Mouse (Mus musculus): Measurements from ENCODE around the gene Epb41. TPM values are rescaled to one million over a fixed set of nuclear protein-coding genes. Genes with fewer than 3 reads are reported as not detected.

Epb41 gene
- polyA plus RNA-seq, 1 experiment from 2014 or later, result 147 TPM

DNA sequence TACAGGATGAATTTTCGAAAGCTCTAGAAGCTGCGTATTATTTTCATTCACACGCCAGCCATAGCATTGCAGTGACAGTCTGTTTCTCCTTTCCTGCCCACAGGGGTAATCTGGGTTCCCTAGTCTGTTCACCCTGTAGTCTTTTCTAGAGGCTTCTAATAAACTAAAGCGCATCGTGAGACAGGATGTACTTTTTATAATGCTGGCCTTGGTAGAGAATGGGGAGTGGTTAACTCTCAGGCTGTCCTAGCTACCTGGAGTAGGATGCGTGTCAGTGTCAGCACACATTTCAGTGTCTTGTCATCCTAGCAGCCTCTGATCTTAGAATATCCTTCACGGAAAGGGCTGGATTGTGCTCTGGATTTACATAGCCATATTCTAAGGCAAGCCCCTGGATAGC lies 193.8 kb downstream of the Epb41 start:
- Histone ChIP-seq H3K4me1 (replicated peaks) (peaks cover 73% of the 10 kb centered on the region), H3K4me3 (replicated peaks) (no peak overlapping the region), H3K9me3 (replicated peaks) (no peaks in the 10 kb centered on the region), H3K9ac (no peak overlapping the region), H3K36me3 (peaks cover 25% of the 10 kb centered on the region), H3K27me3 (no peaks in the 10 kb centered on the region), H3K27ac (no peak overlapping the region), H3K4me2 (no peak overlapping the region)
- WGBS (ENCODE audit: insufficient replicate concordance), result 85% methylated on average over 7 of the region's 7 CpGs
- ATAC-seq (ENCODE audit: low read depth), result no peak
- DNase-seq, result no peak

DNA sequence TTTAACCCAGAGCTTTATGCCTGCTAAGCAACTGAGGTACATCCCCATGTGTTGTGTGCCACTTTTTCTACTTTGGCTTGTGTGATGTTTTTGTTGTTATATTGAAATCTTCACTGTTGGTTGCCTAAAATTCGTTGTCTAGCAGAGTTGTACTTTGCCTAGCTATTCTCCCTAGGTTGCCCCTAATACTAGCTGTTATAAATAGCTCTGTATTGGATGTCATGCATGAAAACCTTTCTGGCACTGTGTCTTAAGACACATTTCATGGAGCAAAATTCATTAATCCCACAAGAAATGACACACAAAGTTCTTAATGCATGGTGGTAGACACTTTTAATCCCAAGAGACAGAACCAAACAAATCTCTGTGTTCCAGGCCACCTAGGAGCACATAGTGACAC lies 195.4 kb downstream of the Epb41 start:
- H3K4me3 ChIP-seq (replicated peaks), result no peak overlapping the region
- H3K27me3 ChIP-seq, result no peaks in the 10 kb centered on the region
- ATAC-seq (ENCODE audit: low read depth) (no peak), DNase-seq (no peak)
- H3K36me3 ChIP-seq, result peaks cover 11% of the 10 kb centered on the region
- H3K27ac ChIP-seq, result no peak overlapping the region
- H3K9me3 ChIP-seq (replicated peaks), result no peaks in the 10 kb centered on the region
- H3K9ac ChIP-seq, result no peak overlapping the region
- H3K4me1 ChIP-seq (replicated peaks), result peaks cover 78% of the 10 kb centered on the region
- no peak overlapping the region for H3K4me2 ChIP-seq
- 71% methylated on average over 1 of the region's 1 CpGs for whole genome bisulfite sequencing (ENCODE audit: insufficient replicate concordance)

GRCm38 (mm10) chr4:131876836-131877235 lies 198.3 kb downstream of the Epb41 start:
- no peaks in the 10 kb centered on the region for H3K27me3 ChIP-seq
- peak overlapping the region; percentile 34; the same call in 1 of the 2 replicates for H3K9ac ChIP-seq
- 64% methylated on average over 2 of the region's 2 CpGs for WGBS (ENCODE audit: insufficient replicate concordance)
- H3K27ac ChIP-seq, result no peak overlapping the region
- H3K4me1 ChIP-seq (replicated peaks), result peaks cover 62% of the 10 kb centered on the region
- H3K36me3 ChIP-seq, result peaks cover 3% of the 10 kb centered on the region; the same call in 1 of the 2 replicates
- DNase-seq (no peak), ATAC-seq (ENCODE audit: low read depth) (no peak)
- H3K4me3 ChIP-seq (replicated peaks), result peak overlapping the region; percentile 100
- peak overlapping the region; percentile 83 for H3K4me2 ChIP-seq
- no peaks in the 10 kb centered on the region for H3K9me3 ChIP-seq (replicated peaks)

DNA sequence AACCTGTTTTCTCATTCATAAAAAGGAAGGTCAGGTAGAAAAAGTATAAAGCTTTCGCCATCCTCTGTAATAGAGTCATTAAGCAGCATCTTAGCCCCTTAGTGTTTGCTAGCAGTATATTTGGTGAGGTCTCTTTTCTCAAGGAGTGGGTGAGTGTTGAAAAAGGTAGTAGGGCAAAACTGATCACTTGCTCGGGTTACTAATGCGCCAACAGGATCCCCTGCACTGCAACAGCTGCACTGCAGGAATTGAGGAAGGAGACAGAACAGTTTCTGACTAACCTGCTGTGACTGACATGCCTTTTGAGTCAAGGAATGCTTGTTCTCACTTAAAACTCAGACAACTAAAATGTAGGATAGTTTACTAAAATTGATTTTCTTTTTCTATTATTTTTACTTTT lies 199.9 kb downstream of the Epb41 start:
- H3K9me3 ChIP-seq (replicated peaks), result no peaks in the 10 kb centered on the region
- H3K36me3 ChIP-seq, result peaks cover 3% of the 10 kb centered on the region; the same call in 1 of the 2 replicates
- WGBS (ENCODE audit: insufficient replicate concordance), result 33% methylated on average over 3 of the region's 3 CpGs
- peaks cover 61% of the 10 kb centered on the region for H3K4me1 ChIP-seq (replicated peaks)
- ATAC-seq (ENCODE audit: low read depth) (no peak), DNase-seq (no peak)
- H3K27ac ChIP-seq, result 0 out of 2 replicates have a peak overlapping the region, but pooled peaks have one; percentile 98
- peak overlapping the region; percentile 83 for H3K4me2 ChIP-seq
- H3K27me3 ChIP-seq, result no peaks in the 10 kb centered on the region
- peak overlapping the region; percentile 100 for H3K4me3 ChIP-seq (replicated peaks)
- peak overlapping the region; percentile 100 for H3K9ac ChIP-seq

- WGBS (ENCODE audit: insufficient replicate concordance), result 2% methylated on average over 11 of the region's 11 CpGs
- Histone ChIP-seq H3K27me3 (no peaks in the 10 kb centered on the region), H3K4me2 (peak overlapping the region; percentile 83), H3K27ac (peak overlapping the region; percentile 98), H3K36me3 (peaks cover 4% of the 10 kb centered on the region; the same call in 1 of the 2 replicates), H3K9me3 (replicated peaks) (no peaks in the 10 kb centered on the region), H3K4me3 (replicated peaks) (peak overlapping the region; percentile 100), H3K9ac (peak overlapping the region; percentile 100), H3K4me1 (replicated peaks) (peaks cover 62% of the 10 kb centered on the region)
- ATAC-seq (ENCODE audit: low read depth) (no peak), DNase-seq (no peak)
Observed at GRCm38 (mm10) chr4:131874567-131874966, 200.6 kb downstream of the Epb41 start.

GRCm38 (mm10) chr4:131874169-131874536 lies 201.0 kb downstream of the Epb41 start:
- H3K9me3 ChIP-seq (replicated peaks), result no peaks in the 10 kb centered on the region
- peak overlapping the region; percentile 100 for H3K4me3 ChIP-seq (replicated peaks)
- H3K4me2 ChIP-seq, result peak overlapping the region; percentile 83
- ATAC-seq (ENCODE audit: low read depth) (peak; percentile 19), DNase-seq (no peak)
- peaks cover 6% of the 10 kb centered on the region; the same call in 1 of the 2 replicates for H3K36me3 ChIP-seq
- H3K27me3 ChIP-seq, result no peaks in the 10 kb centered on the region
- peaks cover 62% of the 10 kb centered on the region for H3K4me1 ChIP-seq (replicated peaks)
- peak overlapping the region; percentile 98 for H3K27ac ChIP-seq
- H3K9ac ChIP-seq, result peak overlapping the region; percentile 100
- under 1% methylated on average over 20 of the region's 20 CpGs for WGBS (ENCODE audit: insufficient replicate concordance)

Small RNA genes lying within 50 kb of the gene (microRNA-seq; reads per million reads assigned to microRNA genes)
- not detected for gene Gm27445

Other genes starting within 250 kb of the Epb41 start
- gene Ptpru, start 237.0 kb downstream of the Epb41 start, polyA plus RNA-seq (2015; fragmentation: Nextera tagmentation; extraction: Ambion mirVana), result 2.1 and 2.7 TPM in 2 replicates
- 39.6 and 42.8 TPM in 2 replicates for gene Mecr, start 231.9 kb downstream of the Epb41 start, polyA plus RNA-seq (2015; fragmentation: Nextera tagmentation; extraction: Ambion mirVana)
- 69.1 and 75.4 TPM in 2 replicates for gene Srsf4, start 201.7 kb downstream of the Epb41 start, polyA plus RNA-seq (2015; fragmentation: Nextera tagmentation; extraction: Ambion mirVana)
- 0.15 and 0.25 TPM in 2 replicates for gene Tmem200b, start 153.6 kb downstream of the Epb41 start, polyA plus RNA-seq (2015; fragmentation: Nextera tagmentation; extraction: Ambion mirVana)
- 0.39 and 0.63 TPM in 2 replicates for gene Gm10300, start 624 bp downstream of the Epb41 start, polyA plus RNA-seq (2015; fragmentation: Nextera tagmentation; extraction: Ambion mirVana)
- gene Oprd1, start 69.2 kb upstream of the Epb41 start, polyA plus RNA-seq (2015; fragmentation: Nextera tagmentation; extraction: Ambion mirVana), result 0.05 TPM in 2 replicates
- gene Ythdf2, start 137.0 kb upstream of the Epb41 start, polyA plus RNA-seq (2015; fragmentation: Nextera tagmentation; extraction: Ambion mirVana), result 40.3 and 48.5 TPM in 2 replicates
- 16.9 and 17.3 TPM in 2 replicates for gene Gmeb1, start 186.3 kb upstream of the Epb41 start, polyA plus RNA-seq (2015; fragmentation: Nextera tagmentation; extraction: Ambion mirVana)
- gene Taf12, start 199.1 kb upstream of the Epb41 start, polyA plus RNA-seq (2015; fragmentation: Nextera tagmentation; extraction: Ambion mirVana), result 53.3 and 62.2 TPM in 2 replicates
- gene Rab42, start 228.1 kb upstream of the Epb41 start, polyA plus RNA-seq (2015; fragmentation: Nextera tagmentation; extraction: Ambion mirVana), result 0.44 and 1.2 TPM in 2 replicates

All from liver, embryonic 13.5 days (tissue).